Mouse (Mus musculus) heart, postnatal 14 days (tissue): ENCODE measurements at regions not wholly inside any gene's neighbourhood (a gene's known extent, or its start where the extent isn't known, plus 50 kb on each side); places are given as distances from the start of the nearest gene placed in this dataset.
"Not testable (repeated sequence)": the region's sequence is repeated elsewhere in the genome, so short reads cannot be mapped to it uniquely, and the experiment has no call there.

Experiments used
- DNase-seq, 2 experiments: peaks; one replicate each; pipeline ENCODE4 v3.0.0; 2021 to 2022
- intact Hi-C: fragments of 180-260 bp; cut with DNase I; formaldehyde crosslinking; loops from one replicate; pipeline ENCODE4 v1.15.1; 2025

DNA sequence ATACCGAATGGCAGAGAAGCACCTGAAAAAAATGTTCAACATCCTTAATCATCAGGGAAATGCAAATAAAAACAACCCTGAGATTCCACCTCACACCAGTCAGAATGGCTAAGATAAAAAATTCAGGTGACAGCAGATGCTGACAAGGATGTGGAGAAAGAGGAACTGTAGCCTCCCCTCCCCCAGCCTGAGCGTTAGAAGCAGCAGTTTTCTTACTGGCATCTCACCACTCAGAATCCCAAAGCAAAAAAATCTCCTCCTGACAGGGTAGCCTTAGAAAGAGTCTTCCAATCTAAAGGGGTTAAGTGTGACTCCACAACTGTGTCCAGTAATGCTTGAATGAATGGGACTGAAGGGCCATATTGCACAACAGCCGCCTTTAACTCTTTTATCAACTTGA, 819.9 kb upstream of the Gm8797 start:
- DNase-seq, intact Hi-C loops: not testable (repeated sequence)

- intact Hi-C loops = no loop called here
- no peak for DNase-seq
Observed at GRCm38 (mm10) chr3:4971496-4971895, 779.1 kb upstream of the Gm8797 start.

DNA sequence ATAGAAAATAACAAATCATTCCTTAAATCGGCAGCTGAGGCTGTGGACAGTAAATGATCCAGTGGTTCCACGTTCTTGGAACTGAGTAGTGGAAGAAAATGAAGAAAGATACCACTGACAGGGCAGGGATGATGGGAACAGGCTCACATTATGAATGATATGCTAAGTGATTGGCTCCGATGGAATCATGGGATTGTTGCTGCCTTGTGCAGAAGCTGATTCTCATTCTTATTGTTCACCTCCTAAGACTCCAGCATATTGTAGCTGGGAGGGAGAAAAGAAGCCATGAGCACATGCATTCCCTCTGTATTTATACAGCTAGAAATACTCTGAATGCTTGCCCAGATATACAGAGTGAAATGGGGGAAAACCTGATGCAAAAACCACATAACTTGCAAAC, 777.3 kb upstream of the Gm8797 start:
- no peak for DNase-seq
- intact Hi-C loops = no loop called here

GRCm38 (mm10) chr3:4973764-4974163, 776.8 kb upstream of the Gm8797 start:
- intact Hi-C loops = no loop called here
- no peak for DNase-seq

- intact Hi-C loops = no loop called here
- no peak for DNase-seq
Observed at GRCm38 (mm10) chr3:4974659-4975058, 775.9 kb upstream of the Gm8797 start.

- intact Hi-C loops = no loop called here
- DNase-seq = no peak
Observed at GRCm38 (mm10) chr3:4976344-4976743, 774.3 kb upstream of the Gm8797 start.

DNA sequence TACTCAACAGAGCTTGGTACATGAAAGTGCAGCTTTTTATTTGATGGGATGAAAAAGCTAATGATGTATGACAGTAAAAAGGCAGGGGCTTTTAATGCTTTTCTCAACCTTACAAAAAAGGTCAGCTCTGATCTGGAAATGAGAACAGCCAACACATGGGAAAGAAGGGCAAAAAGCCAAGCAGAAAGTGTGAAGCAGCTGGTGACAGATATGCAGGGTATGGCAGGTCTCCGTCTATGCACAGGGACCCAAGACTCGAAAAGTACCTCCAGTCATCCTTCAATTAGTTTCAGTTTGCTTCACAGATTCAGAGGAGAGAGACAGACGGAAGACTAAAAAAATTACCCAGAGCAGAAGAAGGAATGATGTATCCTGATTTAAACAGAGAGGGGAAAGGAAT, 732.9 kb upstream of the Gm8797 start:
- DNase-seq = no peak
- intact Hi-C loops = no loop called here
